Mouse (Mus musculus) small intestine, adult 2 months (tissue): ENCODE data around the gene Poldip2. TPM values are rescaled to one million over a fixed set of nuclear protein-coding genes. Genes with fewer than 3 reads are reported as not detected.

Experiments
- H3K27ac ChIP-seq: fragments of 200-500 bp; 2 replicates; pipeline ENCODE4 v1.5.1; 2012; ENCODE audit warnings: low read depth, low read length, control low read depth, inconsistent platforms; ENCODE audit not compliant: insufficient read depth
- H3K27me3 ChIP-seq: fragments of 200-500 bp; 2 replicates; pipeline ENCODE4 v1.6.1; 2012; ENCODE audit warnings: mild to moderate bottlenecking, moderate library complexity, low read length, inconsistent platforms; ENCODE audit not compliant: control insufficient read depth, insufficient read depth
- H3K36me3 ChIP-seq: fragments of 200-500 bp; 2 replicates; pipeline ENCODE4 v1.6.1; 2012; ENCODE audit warnings: mild to moderate bottlenecking, low read length, control low read depth, inconsistent platforms; ENCODE audit not compliant: control insufficient read depth, insufficient read depth
- H3K4me1 ChIP-seq: fragments of 200-500 bp; 2 replicates; pipeline ENCODE4 v1.6.1; 2012; ENCODE audit warnings: low read length, inconsistent platforms, mixed read lengths; ENCODE audit not compliant: control insufficient read depth, insufficient read depth, insufficient read length
- H3K4me3 ChIP-seq: fragments of 200-500 bp; 2 replicates; pipeline ENCODE4 v1.5.1; 2012; ENCODE audit warnings: low read depth, mild to moderate bottlenecking, control low read depth, inconsistent platforms, low read length, moderate library complexity
- CTCF ChIP-seq: fragments of 200-500 bp; IDR thresholded peaks from 2 replicates; pipeline ENCODE4 v1.5.1; 2012; ENCODE audit warnings: low read depth, mild to moderate bottlenecking, control low read depth, inconsistent platforms, low read length, moderate library complexity, mixed read lengths; ENCODE audit not compliant: insufficient replicate concordance, insufficient read length; ENCODE audit errors: extremely low read depth
- POLR2A ChIP-seq: fragments of 200-500 bp; IDR thresholded peaks from 2 replicates; pipeline ENCODE4 v1.6.1; 2012; ENCODE audit warnings: low read depth, mild to moderate bottlenecking, control low read depth, inconsistent platforms, low read length, moderate library complexity
- WGBS: fragments of 180-500 bp; shearing (Covaris S2); methylation state at CpG from one replicate; pipeline ENCODE4 v1.1.7; 2018; 5-methylcytosine and 5-hydroxymethylcytosine counted together
- polyA plus RNA-seq: library from polyadenylated mRNA; depleted of rRNA; stranded (reverse); fragments of >200 nt; gene quantifications from 2 replicates; pipeline ENCODE4 v1.2.3, GENCODE M21; 2012

Gene Poldip2
- polyA plus RNA-seq, 1 experiment: 24.9 TPM

- WGBS: 66% methylated on average over 7 of the region's 7 CpGs
Measured at GRCm38 (mm10) chr11:78467515-78467914, 44.5 kb upstream of the Poldip2 start.

GRCm38 (mm10) chr11:78467932-78468331, 44.1 kb upstream of the Poldip2 start:
- Histone ChIP-seq H3K4me3 (no peak overlapping the region), H3K36me3 (no peaks in the 10 kb centered on the region)
- WGBS: 63% methylated on average over 3 of the region's 3 CpGs

More at GRCm38 (mm10) chr11:78467515-78467914, 44.5 kb upstream of the Poldip2 start:
- Histone ChIP-seq H3K27me3 (no peaks in the 10 kb centered on the region), H3K4me3 (peak overlapping the region; percentile 39; the same call in 1 of the 2 replicates), H3K27ac (peak overlapping the region; percentile 23; the same call in 1 of the 2 replicates), H3K36me3 (no peaks in the 10 kb centered on the region), H3K4me1 (peaks cover 27% of the 10 kb centered on the region)
- no peak for TF ChIP-seq CTCF

GRCm38 (mm10) chr11:78471326-78472103, 40.5 kb upstream of the Poldip2 start:
- 89% methylated on average over 10 of the region's 10 CpGs for WGBS
- no peaks in the 10 kb centered on the region for H3K27me3 ChIP-seq
- H3K4me1 ChIP-seq: peaks cover 1% of the 10 kb centered on the region
- H3K4me3 ChIP-seq: no peak overlapping the region
- no peaks in the 10 kb centered on the region for H3K36me3 ChIP-seq
- H3K27ac ChIP-seq: no peak overlapping the region
- no peak for TF ChIP-seq POLR2A
- no peak for TF ChIP-seq CTCF

More at GRCm38 (mm10) chr11:78467932-78468331, 44.1 kb upstream of the Poldip2 start:
- H3K27me3 ChIP-seq: no peaks in the 10 kb centered on the region
- peak overlapping the region; percentile 23; the same call in 1 of the 2 replicates for H3K27ac ChIP-seq
- peaks cover 26% of the 10 kb centered on the region for H3K4me1 ChIP-seq
- no peak for TF ChIP-seq CTCF
- TF ChIP-seq POLR2A: no peak

- no peak overlapping the region for H3K27ac ChIP-seq
- 69% methylated on average over 3 of the region's 3 CpGs for WGBS
- no peak overlapping the region for H3K4me3 ChIP-seq
- H3K4me1 ChIP-seq: no peaks in the 10 kb centered on the region
- no peaks in the 10 kb centered on the region for H3K36me3 ChIP-seq
- H3K27me3 ChIP-seq: no peaks in the 10 kb centered on the region
- TF ChIP-seq CTCF (no peak), POLR2A (no peak)
Measured at GRCm38 (mm10) chr11:78475289-78475688, 36.7 kb upstream of the Poldip2 start.

- no peak overlapping the region for H3K4me3 ChIP-seq
- 52% methylated on average over 7 of the region's 7 CpGs for WGBS
- TF ChIP-seq POLR2A (no peak), CTCF (no peak)
- H3K27me3 ChIP-seq: peaks cover 11% of the 10 kb centered on the region
- H3K4me1 ChIP-seq: no peaks in the 10 kb centered on the region
- H3K27ac ChIP-seq: no peak overlapping the region
- no peaks in the 10 kb centered on the region for H3K36me3 ChIP-seq
Measured at GRCm38 (mm10) chr11:78483639-78484038, 28.4 kb upstream of the Poldip2 start.

- H3K4me3 ChIP-seq: no peak overlapping the region
- no peak for TF ChIP-seq POLR2A
- TF ChIP-seq CTCF: peak; percentile 81; the same call in 1 of the 2 replicates
- H3K27me3 ChIP-seq: peaks cover 29% of the 10 kb centered on the region
- no peaks in the 10 kb centered on the region for H3K36me3 ChIP-seq
- H3K27ac ChIP-seq: no peak overlapping the region
- peaks cover 6% of the 10 kb centered on the region; the same call in 1 of the 2 replicates for H3K4me1 ChIP-seq
- WGBS: 3% methylated on average over 8 of the region's 8 CpGs
Measured at GRCm38 (mm10) chr11:78488168-78488567, 23.8 kb upstream of the Poldip2 start.

GRCm38 (mm10) chr11:78490781-78491241, 21.2 kb upstream of the Poldip2 start:
- peaks cover 6% of the 10 kb centered on the region; the same call in 1 of the 2 replicates for H3K4me1 ChIP-seq
- H3K27ac ChIP-seq: no peak overlapping the region
- H3K27me3 ChIP-seq: peaks cover 26% of the 10 kb centered on the region
- TF ChIP-seq POLR2A (no peak), CTCF (no peak)
- WGBS: 13% methylated on average over 48 of the region's 48 CpGs
- peak overlapping the region; percentile 13; the same call in 1 of the 2 replicates for H3K4me3 ChIP-seq
- no peaks in the 10 kb centered on the region for H3K36me3 ChIP-seq
